ENCODE assay signal across 20 mouse cellular contexts in the genomic region with DNA sequence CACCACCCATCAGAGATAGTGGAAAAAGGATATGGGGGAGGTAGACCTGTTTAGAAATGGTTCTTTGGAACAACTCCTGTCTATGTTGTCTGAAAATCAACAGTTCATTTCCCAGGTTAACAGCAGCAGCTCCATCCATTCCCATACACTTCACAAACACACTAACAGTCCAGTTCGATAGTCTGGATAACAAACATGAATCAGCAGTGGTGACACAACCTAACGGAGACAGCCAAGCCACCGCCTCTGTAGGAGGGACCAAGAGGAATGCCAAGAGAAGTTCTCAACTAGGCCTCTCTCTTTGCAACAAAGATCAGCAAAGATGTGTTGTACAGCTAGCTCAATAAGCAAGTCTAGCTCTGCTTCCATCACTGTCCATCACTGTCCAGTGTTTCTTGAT. TPM values are rescaled to one million over a fixed set of nuclear protein-coding genes. Genes with fewer than 3 reads are reported as not detected.
A peak's percentile ranks its signal among the peaks of the same experiment; 100 is the strongest.
DNase-seq lines count a peak whose midpoint lies in the region; ATAC-seq and TF ChIP-seq lines count a peak whose summit lies in the region.
"Had no signal": no experiment of that assay in that cellular context is flagged by ENCODE, and none has a peak within 500 bp of the region (broad histone marks: within the 10 kb centered on the region; RNA-seq: fewer than 3 reads in every experiment).

No protein-coding gene starts in this region.

- H3K9ac ChIP-seq in limb, embryonic 12.5 days (replicated peaks), result no peak overlapping the region
- H3K9ac ChIP-seq in MEL (ENCODE audit: control insufficient read depth, low read depth, low read length, poor library complexity, severe bottlenecking), result peak overlapping the region; percentile 21; the same call in 1 of the 2 replicates
- no peak overlapping the region for H3K9ac ChIP-seq in limb, embryonic 13.5 days

- WGBS in limb, embryonic 12.5 days, result 90% methylated on average over 3 of the region's 3 CpGs
- 88% methylated on average over 3 of the region's 3 CpGs for WGBS in limb, embryonic 10.5 days
- WGBS in limb, embryonic 13.5 days, result 88% methylated on average over 3 of the region's 3 CpGs

- peaks cover 39% of the 10 kb centered on the region for H3K79me2 ChIP-seq in MEL (ENCODE audit: control insufficient read depth, insufficient read depth, low read length, poor library complexity)

- TF ChIP-seq CTCF in MEL (IDR thresholded peaks at IDR 0.05 in 2 of 3, conservative IDR thresholded peaks at IDR 0.05 in 1 of 3; ENCODE audit: control insufficient read depth in 1 of 3, insufficient read depth in 1 of 3, low read depth in 2 of 3, low read length in 3 of 3, poor library complexity in 1 of 3, severe bottlenecking in 1 of 3), result no peak

- TF ChIP-seq RAD21 in MEL (IDR thresholded peaks at IDR 0.05; ENCODE audit: low read depth, low read length), result no peak

- H3K4me3 ChIP-seq in limb, embryonic 12.5 days (replicated peaks), result no peak overlapping the region
- no peak overlapping the region for H3K4me3 ChIP-seq in limb, embryonic 10.5 days
- H3K4me3 ChIP-seq in MEL (ENCODE audit: control insufficient read depth in 1 of 2, insufficient read depth in 1 of 2, low read depth in 2 of 2, low read length in 2 of 2), result peak overlapping the region in 1 of 2 experiments; percentile 72; a peak in 2 of 4 replicates
- H3K4me3 ChIP-seq in limb, embryonic 13.5 days, result no peak overlapping the region

- peaks cover 8% of the 10 kb centered on the region for H3K36me3 ChIP-seq in limb, embryonic 12.5 days
- peaks cover 13% of the 10 kb centered on the region for H3K36me3 ChIP-seq in limb, embryonic 10.5 days
- H3K36me3 ChIP-seq in MEL (ENCODE audit: control insufficient read depth in 1 of 2, insufficient read depth in 2 of 2, low read length in 2 of 2), result peaks cover 0 to 18% of the 10 kb centered on the region in 2 experiments; a peak in 2 of 4 replicates
- peaks cover 8% of the 10 kb centered on the region for H3K36me3 ChIP-seq in limb, embryonic 13.5 days
- H3K36me3 ChIP-seq: embryonic facial prominence, embryonic 12.5 days; hindbrain, embryonic 12.5 days had no signal

- peaks cover 27% of the 10 kb centered on the region for H3K4me1 ChIP-seq in limb, embryonic 12.5 days (replicated peaks)
- peaks cover 32% of the 10 kb centered on the region for H3K4me1 ChIP-seq in limb, embryonic 10.5 days
- H3K4me1 ChIP-seq in MEL (ENCODE audit: control insufficient read depth in 1 of 2, insufficient read depth in 2 of 2, low read length in 2 of 2), result peaks cover 4 to 16% of the 10 kb centered on the region in 2 experiments
- peaks cover 28% of the 10 kb centered on the region for H3K4me1 ChIP-seq in limb, embryonic 13.5 days

- peak in 1 of 2 experiments; percentile 33; a peak in 1 of 4 replicates for TF ChIP-seq POLR2A in MEL (IDR thresholded peaks at IDR 0.05; ENCODE audit: control insufficient read depth in 1 of 2, insufficient read depth in 1 of 2, low read depth in 1 of 2, low read length in 2 of 2, poor library complexity in 1 of 2)

- H3K9me3 ChIP-seq in limb, embryonic 12.5 days, result no peaks in the 10 kb centered on the region
- H3K9me3 ChIP-seq in limb, embryonic 10.5 days (replicated peaks), result no peaks in the 10 kb centered on the region
- H3K9me3 ChIP-seq in MEL (replicated peaks; ENCODE audit: insufficient read depth, low read length), result no peaks in the 10 kb centered on the region
- H3K9me3 ChIP-seq in limb, embryonic 13.5 days, result no peaks in the 10 kb centered on the region
- H3K9me3 ChIP-seq: embryonic facial prominence, embryonic 12.5 days; forebrain, embryonic 15.5 days; G1E; hindbrain, embryonic 12.5 days; limb, embryonic 15.5 days; midbrain, embryonic 13.5 days; neural tube, embryonic 13.5 days had no signal

- no peak overlapping the region for H3K27ac ChIP-seq in limb, embryonic 12.5 days
- H3K27ac ChIP-seq in limb, embryonic 10.5 days, result no peak overlapping the region
- H3K27ac ChIP-seq in MEL (ENCODE audit: control insufficient read depth, low read depth, low read length), result no peak overlapping the region
- no peak overlapping the region for H3K27ac ChIP-seq in limb, embryonic 13.5 days
- H3K27ac ChIP-seq: forebrain, embryonic 15.5 days; hindbrain, embryonic 12.5 days; midbrain, embryonic 13.5 days had no signal

- TF ChIP-seq EP300 in MEL (IDR thresholded peaks at IDR 0.05; ENCODE audit: low read depth in 1 of 2, low read length in 2 of 2), result peak; percentile 17 to 41; a peak in 2 of 4 replicates

- H3K27me3 ChIP-seq in limb, embryonic 12.5 days, result no peaks in the 10 kb centered on the region
- H3K27me3 ChIP-seq in limb, embryonic 10.5 days (ENCODE audit: low read depth, poor library complexity, severe bottlenecking), result no peaks in the 10 kb centered on the region
- H3K27me3 ChIP-seq in MEL (ENCODE audit: control insufficient read depth in 1 of 2, insufficient read depth in 2 of 2, low read length in 2 of 2), result no peaks in the 10 kb centered on the region
- no peaks in the 10 kb centered on the region for H3K27me3 ChIP-seq in limb, embryonic 13.5 days
- H3K27me3 ChIP-seq: embryonic facial prominence, embryonic 12.5 days; forebrain, embryonic 15.5 days; hindbrain, embryonic 12.5 days; limb, embryonic 15.5 days; midbrain, embryonic 13.5 days; neural tube, embryonic 13.5 days had no signal

- no peak for ATAC-seq in limb, embryonic 12.5 days (ENCODE audit: insufficient number of reproducible peaks, insufficient read depth, low FRiP score, low TSS enrichment, low read depth)
- ATAC-seq in limb, embryonic 13.5 days (ENCODE audit: low FRiP score, low read depth), result no peak
- no peak for ATAC-seq in granulocyte monocyte progenitor cell, adult 5-6 weeks (replicated peaks; ENCODE audit: poor library complexity, severe bottlenecking)
- ATAC-seq: forebrain, embryonic 15.5 days had no signal

- H3K4me2 ChIP-seq in limb, embryonic 12.5 days, result 0 out of 2 replicates have a peak overlapping the region, but pooled peaks have one; percentile 97
- H3K4me2 ChIP-seq in limb, embryonic 13.5 days (replicated peaks), result peak overlapping the region; percentile 98

- peak; percentile 15 for DNase-seq in cerebellum, adult 9-11 months
- no peak for DNase-seq in cerebellum, postnatal 14 days
- DNase-seq in limb, embryonic 10.5 days (ENCODE audit: low spot score), result no peak
- peak; percentile 73 for DNase-seq in MEL (ENCODE audit: low read depth, low spot score)
- no peak for DNase-seq in right cerebral cortex, postnatal 10 days (ENCODE audit: low spot score in 2 of 2)
- DNase-seq: cerebellum, postnatal 36 days; gastrocnemius, postnatal 10 days; lung, postnatal 14 days had no signal

RNA-seq across cellular contexts. Expression of gene Atad3a, which starts 1.5 kb away (rescaled TPM):
- 104 and 108 TPM in 2 replicates for polyA plus RNA-seq in limb, embryonic 12.5 days (2016; fragmentation: Nextera tagmentation; extraction: Ambion mirVana)
- polyA plus RNA-seq in limb, embryonic 10.5 days (2016; fragmentation: Nextera tagmentation; extraction: Ambion mirVana), result 138 and 161 TPM in 2 replicates
- 198 and 220 TPM in 2 replicates for total RNA-seq in MEL (2012; rRNA removed)
- polyA plus RNA-seq in MEL (2012; ENCODE audit: insufficient read depth in 1 of 2, insufficient read length in 2 of 2, low read depth in 1 of 2, low replicate concordance in 2 of 2, missing spikeins in 1 of 2), result 100 to 1,000 TPM in 1 of 2 experiments, not detected in 1; 232 TPM
- 94.4 and 100 TPM in 2 replicates for polyA plus RNA-seq in limb, embryonic 13.5 days (2015; fragmentation: Nextera tagmentation; extraction: Ambion mirVana)
- total RNA-seq in granulocyte monocyte progenitor cell, adult 5-6 weeks (2014; fragmentation: Nextera tagmentation), result 66.8 and 134 TPM in 2 replicates
- total RNA-seq in granulocyte monocyte progenitor cell, adult 5-6 weeks (2017), result 95.3 and 118 TPM in 2 replicates

RNA-seq across cellular contexts. Expression of gene Vwa1, which starts 12.1 kb away (rescaled TPM):
- polyA plus RNA-seq in limb, embryonic 12.5 days (2016; fragmentation: Nextera tagmentation; extraction: Ambion mirVana), result 8.3 and 8.8 TPM in 2 replicates
- polyA plus RNA-seq in limb, embryonic 10.5 days (2016; fragmentation: Nextera tagmentation; extraction: Ambion mirVana), result 4.7 and 6.6 TPM in 2 replicates
- 0.33 and 0.42 TPM in 2 replicates for total RNA-seq in MEL (2012; rRNA removed)
- under 1 TPM in 1 of 2 experiments, not detected in 1; 0.33 TPM for polyA plus RNA-seq in MEL (2012; ENCODE audit: insufficient read depth in 1 of 2, insufficient read length in 2 of 2, low read depth in 1 of 2, low replicate concordance in 2 of 2, missing spikeins in 1 of 2)
- 11.1 and 11.6 TPM in 2 replicates for polyA plus RNA-seq in limb, embryonic 13.5 days (2015; fragmentation: Nextera tagmentation; extraction: Ambion mirVana)
- total RNA-seq in granulocyte monocyte progenitor cell, adult 5-6 weeks (2014; fragmentation: Nextera tagmentation), result not detected in 2 replicates
- 0.26 and 0.36 TPM in 2 replicates for total RNA-seq in granulocyte monocyte progenitor cell, adult 5-6 weeks (2017)

RNA-seq across cellular contexts. Expression of gene Tmem88b, which starts 23.3 kb away (rescaled TPM):
- 0.50 and 0.91 TPM in 2 replicates for polyA plus RNA-seq in limb, embryonic 12.5 days (2016; fragmentation: Nextera tagmentation; extraction: Ambion mirVana)
- 0.30 and 0.33 TPM in 2 replicates for polyA plus RNA-seq in limb, embryonic 10.5 days (2016; fragmentation: Nextera tagmentation; extraction: Ambion mirVana)
- 0.10 and 0.19 TPM in 2 replicates for total RNA-seq in MEL (2012; rRNA removed)
- under 1 TPM in 1 of 2 experiments, not detected in 1; 0.32 TPM for polyA plus RNA-seq in MEL (2012; ENCODE audit: insufficient read depth in 1 of 2, insufficient read length in 2 of 2, low read depth in 1 of 2, low replicate concordance in 2 of 2, missing spikeins in 1 of 2)
- 0.64 and 0.81 TPM in 2 replicates for polyA plus RNA-seq in limb, embryonic 13.5 days (2015; fragmentation: Nextera tagmentation; extraction: Ambion mirVana)
- not detected in 2 replicates for total RNA-seq in granulocyte monocyte progenitor cell, adult 5-6 weeks (2014; fragmentation: Nextera tagmentation)
- total RNA-seq in granulocyte monocyte progenitor cell, adult 5-6 weeks (2017), result not detected in 2 replicates
- polyA plus RNA-seq: G1E had no signal

RNA-seq across cellular contexts. Expression of gene Tmem240, which starts 27.8 kb away (rescaled TPM):
- 1.4 and 1.6 TPM in 2 replicates for polyA plus RNA-seq in limb, embryonic 12.5 days (2016; fragmentation: Nextera tagmentation; extraction: Ambion mirVana)
- 0.58 and 0.79 TPM in 2 replicates for polyA plus RNA-seq in limb, embryonic 10.5 days (2016; fragmentation: Nextera tagmentation; extraction: Ambion mirVana)
- 0.13 and 0.27 TPM in 2 replicates for total RNA-seq in MEL (2012; rRNA removed)
- under 1 TPM in 1 of 2 experiments, not detected in 1; 0.33 TPM for polyA plus RNA-seq in MEL (2012; ENCODE audit: insufficient read depth in 1 of 2, insufficient read length in 2 of 2, low read depth in 1 of 2, low replicate concordance in 2 of 2, missing spikeins in 1 of 2)
- polyA plus RNA-seq in limb, embryonic 13.5 days (2015; fragmentation: Nextera tagmentation; extraction: Ambion mirVana), result 1.0 and 1.1 TPM in 2 replicates
- total RNA-seq in granulocyte monocyte progenitor cell, adult 5-6 weeks (2014; fragmentation: Nextera tagmentation), result 0.32 and 0.95 TPM in 2 replicates
- 0.31 TPM in 1 of 2 replicates, not detected in the other for total RNA-seq in granulocyte monocyte progenitor cell, adult 5-6 weeks (2017)

RNA-seq across cellular contexts. Expression of gene Ankrd65, which starts 27.9 kb away (rescaled TPM):
- 0.18 TPM in 1 of 2 replicates, not detected in the other for polyA plus RNA-seq in limb, embryonic 12.5 days (2016; fragmentation: Nextera tagmentation; extraction: Ambion mirVana)
- 0.18 TPM in 1 of 2 replicates, not detected in the other for polyA plus RNA-seq in limb, embryonic 10.5 days (2016; fragmentation: Nextera tagmentation; extraction: Ambion mirVana)
- 0.12 TPM in 1 of 2 replicates, not detected in the other for total RNA-seq in MEL (2012; rRNA removed)
- not detected for polyA plus RNA-seq in MEL (2012; ENCODE audit: insufficient read depth in 1 of 2, insufficient read length in 2 of 2, low read depth in 1 of 2, low replicate concordance in 2 of 2, missing spikeins in 1 of 2)
- not detected in 2 replicates for polyA plus RNA-seq in limb, embryonic 13.5 days (2015; fragmentation: Nextera tagmentation; extraction: Ambion mirVana)
- not detected in 2 replicates for total RNA-seq in granulocyte monocyte progenitor cell, adult 5-6 weeks (2014; fragmentation: Nextera tagmentation)
- not detected in 2 replicates for total RNA-seq in granulocyte monocyte progenitor cell, adult 5-6 weeks (2017)
- total RNA-seq: G1E; gastrocnemius, postnatal 10 days had no signal
- polyA plus RNA-seq: embryonic facial prominence, embryonic 12.5 days; forebrain, embryonic 15.5 days; G1E; heart, embryonic 11.5 days; hindbrain, embryonic 12.5 days; large intestine, adult 2 months; limb, embryonic 15.5 days; midbrain, embryonic 13.5 days; neural tube, embryonic 13.5 days had no signal

Comparison
In these comparisons a context has a peak if more than half of its experiments do, and no peak if none do; other contexts are left out.
1. DNase-seq: peak in cerebellum, adult 9-11 months (single experiment) and MEL (single experiment); none in cerebellum, postnatal 14 days (0 of 2), limb, embryonic 10.5 days (single experiment) and right cerebral cortex, postnatal 10 days (0 of 2).